Mouse (Mus musculus): ENCODE measurements at regions not wholly inside any gene's neighbourhood (a gene's known extent, or its start where the extent isn't known, plus 50 kb on each side); places are given as distances from the start of the nearest gene placed in this dataset.

GRCm38 (mm10) chr5:111913354-111913753 is 179.6 kb downstream of the Gm26897 start:
- no peak for DNase-seq
- no peaks in the 10 kb centered on the region for H3K36me3 ChIP-seq (ENCODE audit: control insufficient read depth, insufficient read depth, low read length)
- no peaks in the 10 kb centered on the region for H3K27me3 ChIP-seq (replicated peaks; ENCODE audit: control insufficient read depth, insufficient read depth, low read length)
- TF ChIP-seq POLR2A (IDR thresholded peaks at IDR 0.05; ENCODE audit: low read depth, low read length) (no peak), CTCF (conservative IDR thresholded peaks at IDR 0.05; ENCODE audit: insufficient read depth, insufficient read length, low read depth, low read length) (no peak)
- WGBS, result 34% methylated on average over 7 of the region's 7 CpGs
- no peak overlapping the region for H3K4me3 ChIP-seq (ENCODE audit: insufficient read depth, low read depth, low read length)
- no peak overlapping the region for H3K27ac ChIP-seq (ENCODE audit: insufficient read depth, low read depth, low read length)
- H3K4me1 ChIP-seq (ENCODE audit: control insufficient read depth, insufficient read depth, low read length), result no peaks in the 10 kb centered on the region

GRCm38 (mm10) chr5:111914296-111914695 is 180.6 kb downstream of the Gm26897 start:
- 87% methylated on average over 3 of the region's 3 CpGs for WGBS
- Histone ChIP-seq H3K36me3 (ENCODE audit: control insufficient read depth, insufficient read depth, low read length) (no peaks in the 10 kb centered on the region), H3K27me3 (replicated peaks; ENCODE audit: control insufficient read depth, insufficient read depth, low read length) (no peaks in the 10 kb centered on the region), H3K27ac (ENCODE audit: insufficient read depth, low read depth, low read length) (no peak overlapping the region), H3K4me3 (ENCODE audit: insufficient read depth, low read depth, low read length) (no peak overlapping the region), H3K4me1 (ENCODE audit: control insufficient read depth, insufficient read depth, low read length) (no peaks in the 10 kb centered on the region)
- TF ChIP-seq POLR2A (IDR thresholded peaks at IDR 0.05; ENCODE audit: low read depth, low read length) (no peak), CTCF (conservative IDR thresholded peaks at IDR 0.05; ENCODE audit: insufficient read depth, insufficient read length, low read depth, low read length) (no peak)
- DNase-seq, result no peak

GRCm38 (mm10) chr5:111917643-111918252 is 184.0 kb downstream of the Gm26897 start:
- H3K4me3 ChIP-seq (ENCODE audit: insufficient read depth, low read depth, low read length), result no peak overlapping the region
- 28% methylated on average over 8 of the region's 8 CpGs for WGBS
- no peak overlapping the region for H3K27ac ChIP-seq (ENCODE audit: insufficient read depth, low read depth, low read length)
- no peaks in the 10 kb centered on the region for H3K27me3 ChIP-seq (replicated peaks; ENCODE audit: control insufficient read depth, insufficient read depth, low read length)
- TF ChIP-seq POLR2A (IDR thresholded peaks at IDR 0.05; ENCODE audit: low read depth, low read length), result no peak
- TF ChIP-seq CTCF (conservative IDR thresholded peaks at IDR 0.05; ENCODE audit: insufficient read depth, insufficient read length, low read depth, low read length), result no peak
- H3K4me1 ChIP-seq (ENCODE audit: control insufficient read depth, insufficient read depth, low read length), result no peaks in the 10 kb centered on the region
- no peaks in the 10 kb centered on the region for H3K36me3 ChIP-seq (ENCODE audit: control insufficient read depth, insufficient read depth, low read length)
- no peak for DNase-seq

GRCm38 (mm10) chr5:111918888-111919287 is 185.2 kb downstream of the Gm26897 start:
- DNase-seq, result no peak
- no peaks in the 10 kb centered on the region for H3K4me1 ChIP-seq (ENCODE audit: control insufficient read depth, insufficient read depth, low read length)
- H3K27me3 ChIP-seq (replicated peaks; ENCODE audit: control insufficient read depth, insufficient read depth, low read length), result no peaks in the 10 kb centered on the region
- H3K4me3 ChIP-seq (ENCODE audit: insufficient read depth, low read depth, low read length), result no peak overlapping the region
- no peaks in the 10 kb centered on the region for H3K36me3 ChIP-seq (ENCODE audit: control insufficient read depth, insufficient read depth, low read length)
- no peak overlapping the region for H3K27ac ChIP-seq (ENCODE audit: insufficient read depth, low read depth, low read length)
- TF ChIP-seq CTCF (conservative IDR thresholded peaks at IDR 0.05; ENCODE audit: insufficient read depth, insufficient read length, low read depth, low read length), result no peak
- no peak for TF ChIP-seq POLR2A (IDR thresholded peaks at IDR 0.05; ENCODE audit: low read depth, low read length)
- WGBS, result 27% methylated on average over 14 of the region's 14 CpGs

GRCm38 (mm10) chr5:111922991-111923701 is 189.4 kb downstream of the Gm26897 start:
- WGBS, result 44% methylated on average over 18 of the region's 18 CpGs
- TF ChIP-seq CTCF (conservative IDR thresholded peaks at IDR 0.05; ENCODE audit: insufficient read depth, insufficient read length, low read depth, low read length), result no peak
- no peak for TF ChIP-seq POLR2A (IDR thresholded peaks at IDR 0.05; ENCODE audit: low read depth, low read length)
- no peak for DNase-seq
- no peaks in the 10 kb centered on the region for H3K4me1 ChIP-seq (ENCODE audit: control insufficient read depth, insufficient read depth, low read length)
- H3K27me3 ChIP-seq (replicated peaks; ENCODE audit: control insufficient read depth, insufficient read depth, low read length), result no peaks in the 10 kb centered on the region
- no peak overlapping the region for H3K4me3 ChIP-seq (ENCODE audit: insufficient read depth, low read depth, low read length)
- H3K27ac ChIP-seq (ENCODE audit: insufficient read depth, low read depth, low read length), result no peak overlapping the region
- no peaks in the 10 kb centered on the region for H3K36me3 ChIP-seq (ENCODE audit: control insufficient read depth, insufficient read depth, low read length)

GRCm38 (mm10) chr5:111925757-111926156 is 192.0 kb downstream of the Gm26897 start:
- Histone ChIP-seq H3K4me1 (ENCODE audit: control insufficient read depth, insufficient read depth, low read length) (no peaks in the 10 kb centered on the region), H3K36me3 (ENCODE audit: control insufficient read depth, insufficient read depth, low read length) (no peaks in the 10 kb centered on the region), H3K27me3 (replicated peaks; ENCODE audit: control insufficient read depth, insufficient read depth, low read length) (no peaks in the 10 kb centered on the region), H3K27ac (ENCODE audit: insufficient read depth, low read depth, low read length) (no peak overlapping the region), H3K4me3 (ENCODE audit: insufficient read depth, low read depth, low read length) (no peak overlapping the region)
- 59% methylated on average over 6 of the region's 6 CpGs for WGBS
- TF ChIP-seq POLR2A (IDR thresholded peaks at IDR 0.05; ENCODE audit: low read depth, low read length), result no peak
- TF ChIP-seq CTCF (conservative IDR thresholded peaks at IDR 0.05; ENCODE audit: insufficient read depth, insufficient read length, low read depth, low read length), result no peak
- DNase-seq, result no peak

GRCm38 (mm10) chr5:111929180-111929990 is 195.7 kb downstream of the Gm26897 start:
- no peak for TF ChIP-seq CTCF (conservative IDR thresholded peaks at IDR 0.05; ENCODE audit: insufficient read depth, insufficient read length, low read depth, low read length)
- TF ChIP-seq POLR2A (IDR thresholded peaks at IDR 0.05; ENCODE audit: low read depth, low read length), result no peak
- Histone ChIP-seq H3K36me3 (ENCODE audit: control insufficient read depth, insufficient read depth, low read length) (no peaks in the 10 kb centered on the region), H3K27ac (ENCODE audit: insufficient read depth, low read depth, low read length) (no peak overlapping the region), H3K4me1 (ENCODE audit: control insufficient read depth, insufficient read depth, low read length) (no peaks in the 10 kb centered on the region), H3K27me3 (replicated peaks; ENCODE audit: control insufficient read depth, insufficient read depth, low read length) (no peaks in the 10 kb centered on the region), H3K4me3 (ENCODE audit: insufficient read depth, low read depth, low read length) (no peak overlapping the region)
- no peak for DNase-seq
- WGBS, result 43% methylated on average over 15 of the region's 15 CpGs

Data from kidney, adult 2 months (tissue).